Comparison of ENCODE assay signal across 20 mouse cellular contexts in genomic region chr3:98324235-98324634, GRCm38 (mm10). TPM values are rescaled to one million over a fixed set of nuclear protein-coding genes. Genes with fewer than 3 reads are reported as not detected.
A peak's percentile ranks its signal among the peaks of the same experiment; 100 is the strongest.
DNase-seq lines count a peak whose midpoint lies in the region; ATAC-seq lines count a peak whose summit lies in the region.
"Had no signal": no experiment of that assay in that cellular context is flagged by ENCODE, and none has a peak within 500 bp of the region (broad histone marks: within the 10 kb centered on the region; RNA-seq: fewer than 3 reads in every experiment).

No protein-coding gene starts in this region.

- H3K4me3 ChIP-seq in liver, embryonic 12.5 days: no peak overlapping the region
- H3K4me3 ChIP-seq in hindbrain, embryonic 16.5 days (ENCODE audit: low read length): no peak overlapping the region
- no peak overlapping the region for H3K4me3 ChIP-seq in intestine, embryonic 16.5 days (ENCODE audit: low read length)
- H3K4me3 ChIP-seq: embryonic facial prominence, embryonic 15.5 days; gastrocnemius, adult 2 months; megakaryocyte, embryonic 14.5 days; neural tube, embryonic 12.5 days had no signal

- H3K4me2 ChIP-seq in liver, embryonic 12.5 days: no peak overlapping the region
- no peak overlapping the region for H3K4me2 ChIP-seq in hindbrain, embryonic 16.5 days (ENCODE audit: low read length)
- H3K4me2 ChIP-seq in intestine, embryonic 16.5 days (ENCODE audit: low read depth, low read length): no peak overlapping the region
- H3K4me2 ChIP-seq: embryonic facial prominence, embryonic 15.5 days; liver, embryonic 11.5 days; neural tube, embryonic 12.5 days had no signal

- intact Hi-C loops in heart, postnatal 25 days (cut with DNase I): no loop called here

- H3K4me1 ChIP-seq in liver, embryonic 12.5 days: no peaks in the 10 kb centered on the region
- 0 out of 2 replicates have a peak, but pooled peaks cover 4% of the 10 kb centered on the region for H3K4me1 ChIP-seq in hindbrain, embryonic 16.5 days (ENCODE audit: control insufficient read depth, insufficient read depth, low read depth, low read length)
- H3K4me1 ChIP-seq in intestine, embryonic 16.5 days (ENCODE audit: control insufficient read depth, insufficient read depth, low read length): no peaks in the 10 kb centered on the region
- H3K4me1 ChIP-seq: embryonic facial prominence, embryonic 15.5 days; megakaryocyte, embryonic 14.5 days had no signal

- no peaks in the 10 kb centered on the region for H3K9me3 ChIP-seq in liver, embryonic 12.5 days (replicated peaks)
- H3K9me3 ChIP-seq in hindbrain, embryonic 16.5 days (ENCODE audit: control insufficient read depth, low read length): no peaks in the 10 kb centered on the region
- no peaks in the 10 kb centered on the region for H3K9me3 ChIP-seq in intestine, embryonic 16.5 days (ENCODE audit: control insufficient read depth, low read length)
- H3K9me3 ChIP-seq: embryonic facial prominence, embryonic 15.5 days; megakaryocyte, embryonic 14.5 days; neural tube, embryonic 12.5 days had no signal

- 0 out of 2 replicates have a peak, but pooled peaks have one; percentile 11 for ATAC-seq in liver, embryonic 12.5 days
- ATAC-seq in hindbrain, embryonic 16.5 days: peak; percentile 40; the same call in 1 of the 2 replicates
- no peak for ATAC-seq in intestine, embryonic 16.5 days
- ATAC-seq: forebrain, embryonic 14.5 days had no signal

- WGBS in liver, embryonic 12.5 days (ENCODE audit: insufficient replicate concordance): 78% methylated on average over 9 of the region's 9 CpGs
- 51% methylated on average over 9 of the region's 9 CpGs for WGBS in hindbrain, embryonic 16.5 days
- 73% methylated on average over 9 of the region's 9 CpGs for WGBS in intestine, embryonic 16.5 days

- peaks cover 95% of the 10 kb centered on the region for H3K36me3 ChIP-seq in liver, embryonic 12.5 days
- H3K36me3 ChIP-seq in hindbrain, embryonic 16.5 days (ENCODE audit: control insufficient read depth, insufficient read depth, low read length): no peaks in the 10 kb centered on the region
- peaks cover 7% of the 10 kb centered on the region; the same call in 1 of the 2 replicates for H3K36me3 ChIP-seq in intestine, embryonic 16.5 days (ENCODE audit: control insufficient read depth, insufficient read depth, low read length)

- no peak overlapping the region for H3K27ac ChIP-seq in liver, embryonic 12.5 days
- no peak overlapping the region; the same call in 1 of the 2 replicates for H3K27ac ChIP-seq in hindbrain, embryonic 16.5 days (ENCODE audit: low read depth, low read length)
- no peak overlapping the region for H3K27ac ChIP-seq in intestine, embryonic 16.5 days (ENCODE audit: low read length)
- H3K27ac ChIP-seq: embryonic facial prominence, embryonic 15.5 days; gastrocnemius, adult 2 months; neural tube, embryonic 12.5 days had no signal

- peak; percentile 18 for DNase-seq in cerebellum, adult 9-11 months
- DNase-seq in cerebellum, adult 9-10 months: no peak
- no peak for DNase-seq in liver
- peak; percentile 12 for DNase-seq in Muller cell, postnatal 12 days (ENCODE audit: inconsistent ontology term)
- no peak for DNase-seq in heart, postnatal 25 days (ENCODE audit: low spot score)
- DNase-seq: adrenal gland, adult 2 months; cerebellum, postnatal 36 days; gastrocnemius, adult 2 months; heart, postnatal 14 days; kidney, adult 11 months; kidney, postnatal 14 days; right cerebral cortex, postnatal 25 days had no signal

- no peaks in the 10 kb centered on the region for H3K27me3 ChIP-seq in liver, embryonic 12.5 days (replicated peaks)
- H3K27me3 ChIP-seq in hindbrain, embryonic 16.5 days (replicated peaks; ENCODE audit: control insufficient read depth, insufficient read depth, low read length): no peaks in the 10 kb centered on the region
- H3K27me3 ChIP-seq in intestine, embryonic 16.5 days (replicated peaks; ENCODE audit: control insufficient read depth, insufficient read depth, low read length): no peaks in the 10 kb centered on the region
- H3K27me3 ChIP-seq: embryonic facial prominence, embryonic 15.5 days; megakaryocyte, embryonic 14.5 days; neural tube, embryonic 12.5 days had no signal

- H3K9ac ChIP-seq in liver, embryonic 12.5 days: no peak overlapping the region
- no peak overlapping the region for H3K9ac ChIP-seq in hindbrain, embryonic 16.5 days (ENCODE audit: low read depth, low read length)
- H3K9ac ChIP-seq in intestine, embryonic 16.5 days (ENCODE audit: low read depth, low read length): no peak overlapping the region
- H3K9ac ChIP-seq: embryonic facial prominence, embryonic 15.5 days; neural tube, embryonic 12.5 days had no signal

RNA-seq across cellular contexts. Expression of gene Phgdh, which starts 15.6 kb away (rescaled TPM):
- 348 and 381 TPM in 2 replicates for polyA plus RNA-seq in liver, embryonic 12.5 days (2016; fragmentation: Nextera tagmentation; extraction: Ambion mirVana)
- 197 and 219 TPM in 2 replicates for polyA plus RNA-seq in hindbrain, embryonic 16.5 days (2015; fragmentation: Nextera tagmentation; extraction: Ambion mirVana)
- total RNA-seq in heart, postnatal 25 days (2021): 1 to 10 TPM; 2.2 to 3.1 TPM
- polyA plus RNA-seq in intestine, embryonic 16.5 days (2015; fragmentation: Nextera tagmentation; extraction: Ambion mirVana): 321 and 332 TPM in 2 replicates

RNA-seq across cellular contexts. Expression of gene Hmgcs2, which starts 44.0 kb away (rescaled TPM):
- polyA plus RNA-seq in liver, embryonic 12.5 days (2016; fragmentation: Nextera tagmentation; extraction: Ambion mirVana): 24.7 and 26.9 TPM in 2 replicates
- polyA plus RNA-seq in hindbrain, embryonic 16.5 days (2015; fragmentation: Nextera tagmentation; extraction: Ambion mirVana): 24.8 and 29.7 TPM in 2 replicates
- total RNA-seq in heart, postnatal 25 days (2021): 10 to 100 TPM; 12.7 to 14.3 TPM
- 352 and 475 TPM in 2 replicates for polyA plus RNA-seq in intestine, embryonic 16.5 days (2015; fragmentation: Nextera tagmentation; extraction: Ambion mirVana)

RNA-seq across cellular contexts. Expression of gene Zfp697, which starts 58.0 kb away (rescaled TPM):
- polyA plus RNA-seq in liver, embryonic 12.5 days (2016; fragmentation: Nextera tagmentation; extraction: Ambion mirVana): 3.9 TPM in 2 replicates
- polyA plus RNA-seq in hindbrain, embryonic 16.5 days (2015; fragmentation: Nextera tagmentation; extraction: Ambion mirVana): 14.4 and 15.1 TPM in 2 replicates
- 1 to 10 TPM; 5.6 to 6.8 TPM for total RNA-seq in heart, postnatal 25 days (2021)
- polyA plus RNA-seq in intestine, embryonic 16.5 days (2015; fragmentation: Nextera tagmentation; extraction: Ambion mirVana): 6.1 and 7.4 TPM in 2 replicates

Comparison
In these comparisons a context has a peak if more than half of its experiments do, and no peak if none do; other contexts are left out.
1. DNase-seq: peak in cerebellum, adult 9-11 months (single experiment) and Muller cell, postnatal 12 days (single experiment); none in cerebellum, adult 9-10 months (single experiment), liver (single experiment) and heart, postnatal 25 days (single experiment).
2. RNA of gene Hmgcs2, which starts 44.0 kb away (polyA plus RNA-seq): 352 to 475 TPM in intestine, embryonic 16.5 days; 24.7 to 26.9 TPM in liver, embryonic 12.5 days and 24.8 to 29.7 TPM in hindbrain, embryonic 16.5 days; every median in the first group is over 10 times any median in the second.